Mouse (Mus musculus): Measurements from ENCODE around the gene Dab1.

Dab1 gene

DNA sequence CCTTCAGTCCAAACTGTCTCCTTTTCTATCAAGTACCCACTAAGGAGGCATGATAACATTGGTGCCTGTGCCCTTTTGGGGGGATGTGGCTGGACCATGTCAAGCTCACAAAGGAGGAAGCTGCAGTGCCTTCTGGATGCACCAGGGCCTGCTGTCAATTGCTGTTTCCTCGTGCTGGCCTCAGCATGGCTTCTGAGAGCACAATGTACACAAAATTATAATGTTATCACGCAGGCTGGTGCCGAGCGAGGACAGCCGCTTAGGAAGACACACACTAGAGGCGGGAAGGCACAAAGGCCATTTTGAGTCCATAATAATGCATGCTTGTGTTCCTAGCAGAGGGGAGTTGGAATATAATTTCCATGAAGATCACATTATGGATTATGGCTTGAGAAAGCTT lies 81.2 kb downstream of the Dab1 start:
- DNase-seq (ENCODE audit: low spot score): no peak

DNA sequence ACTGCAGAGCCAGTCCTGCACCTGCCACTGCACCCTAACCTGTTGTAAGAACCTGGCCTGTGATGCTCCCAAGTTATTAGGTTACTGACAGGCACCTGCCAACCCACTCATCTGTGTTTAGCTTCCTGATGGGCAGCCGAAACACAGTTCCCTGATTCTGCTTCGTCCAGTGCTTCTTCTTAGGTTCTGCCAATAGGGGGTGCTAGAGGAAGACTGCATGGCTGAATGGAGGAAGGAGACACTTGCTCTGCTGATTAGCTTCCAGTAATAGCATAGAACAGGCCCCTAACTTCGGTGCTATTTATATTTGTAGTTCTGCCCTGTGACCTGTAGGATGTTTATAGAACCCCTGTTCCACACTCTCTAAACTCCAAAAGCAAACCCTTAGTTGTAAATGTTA lies 83.0 kb downstream of the Dab1 start:
- no peak for DNase-seq (ENCODE audit: low spot score)

GRCm38 (mm10) chr4:103704477-103704876 lies 85.3 kb downstream of the Dab1 start:
- no peak for DNase-seq (ENCODE audit: low spot score)

DNA sequence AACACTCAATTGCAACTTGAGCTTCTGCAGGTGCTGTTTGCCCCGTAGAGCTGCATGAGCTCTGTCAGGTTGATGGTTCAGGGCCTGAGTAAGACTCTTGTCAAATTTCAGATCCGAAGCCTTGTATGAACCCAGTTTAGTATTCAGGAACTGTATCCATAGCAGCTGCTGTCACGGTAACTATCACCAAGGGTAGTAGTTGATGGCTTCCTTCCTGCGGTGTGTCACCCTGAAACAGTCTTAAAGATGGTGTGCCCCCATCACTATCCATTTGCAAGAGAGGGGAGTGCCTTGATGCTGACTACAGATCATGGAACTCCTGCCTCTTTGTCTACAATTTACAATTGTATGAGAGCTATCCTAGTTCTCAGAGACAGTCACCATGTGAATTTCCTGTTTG lies 87.3 kb downstream of the Dab1 start:
- no peak for DNase-seq (ENCODE audit: low spot score)

GRCm38 (mm10) chr4:103707140-103707539 lies 88.0 kb downstream of the Dab1 start:
- no peak for DNase-seq (ENCODE audit: low spot score)

DNA sequence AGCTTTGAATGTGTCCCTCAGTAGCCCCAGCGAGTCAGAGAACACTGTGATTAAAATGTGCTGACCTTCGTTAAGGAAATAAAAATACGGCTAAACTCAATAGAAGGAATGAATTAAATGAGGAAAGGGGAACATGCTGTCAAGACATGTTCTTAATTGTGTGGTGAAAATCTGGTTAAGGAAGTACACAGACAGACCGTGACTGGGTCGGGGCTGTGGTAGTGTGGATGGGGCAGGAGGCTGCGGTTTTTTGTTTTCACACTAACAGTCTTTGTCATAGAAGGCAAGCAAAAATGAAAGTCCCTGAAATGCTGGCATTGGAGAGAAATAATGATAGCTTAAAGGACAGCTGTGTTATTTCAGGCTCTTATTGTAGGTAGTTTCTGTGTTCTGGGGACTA lies 92.2 kb downstream of the Dab1 start:
- no peak for DNase-seq (ENCODE audit: low spot score)

- no peak for DNase-seq (ENCODE audit: low spot score)
These were observed 94.8 kb downstream of the Dab1 start for GRCm38 (mm10) chr4:103713921-103714320.

- DNase-seq (ENCODE audit: low spot score): no peak
These were observed 95.8 kb downstream of the Dab1 start for GRCm38 (mm10) chr4:103714991-103715390.

GRCm38 (mm10) chr4:103715568-103715967 lies 96.4 kb downstream of the Dab1 start:
- DNase-seq (ENCODE audit: low spot score): no peak

- no peak for DNase-seq (ENCODE audit: low spot score)
These were observed 103.6 kb downstream of the Dab1 start for GRCm38 (mm10) chr4:103722738-103723137.

GRCm38 (mm10) chr4:103726486-103726885 lies 107.3 kb downstream of the Dab1 start:
- no peak for DNase-seq (ENCODE audit: low spot score)

DNA sequence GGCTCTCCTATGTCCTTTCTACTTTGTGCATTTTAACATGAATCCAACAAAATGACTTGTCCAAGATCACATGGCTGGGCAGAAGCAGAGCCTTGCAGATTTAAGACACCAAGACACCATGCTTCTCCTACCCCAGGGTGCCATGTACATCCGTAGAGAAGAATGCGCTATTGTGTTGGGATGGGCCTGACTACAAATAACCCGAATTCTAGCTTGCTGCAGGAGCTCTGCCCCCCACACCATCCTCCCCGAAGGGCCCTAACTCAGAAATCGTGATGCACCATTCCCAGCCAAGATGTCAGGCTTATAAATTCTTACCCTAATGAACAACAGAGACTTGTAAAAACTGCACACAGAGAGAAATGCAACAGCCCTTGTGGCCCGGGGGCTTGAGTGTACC lies 118.0 kb downstream of the Dab1 start:
- no peak for DNase-seq (ENCODE audit: low spot score)

GRCm38 (mm10) chr4:103751249-103751855 lies 132.2 kb downstream of the Dab1 start:
- no peak for DNase-seq (ENCODE audit: low spot score)

DNA sequence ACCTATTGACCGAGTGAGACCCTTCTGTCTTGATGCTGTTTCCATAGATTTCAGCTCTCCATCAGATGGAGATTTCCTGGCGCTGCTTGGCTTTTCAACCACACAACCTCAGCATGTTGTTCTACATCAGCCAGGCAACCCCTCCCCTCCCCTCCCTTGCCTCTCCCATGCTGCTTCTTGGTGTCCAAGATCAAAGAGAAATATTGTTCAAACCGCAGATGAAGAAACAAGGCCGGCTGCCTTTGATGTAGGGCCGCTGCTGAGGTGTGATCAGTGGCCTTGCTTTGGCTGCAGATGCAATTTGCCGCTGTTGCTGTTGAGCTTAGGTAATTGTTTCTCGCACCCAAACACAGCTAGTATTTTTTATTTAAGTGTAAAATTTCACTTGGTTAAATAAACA lies 135.4 kb downstream of the Dab1 start:
- DNase-seq (ENCODE audit: low spot score): no peak

DNA sequence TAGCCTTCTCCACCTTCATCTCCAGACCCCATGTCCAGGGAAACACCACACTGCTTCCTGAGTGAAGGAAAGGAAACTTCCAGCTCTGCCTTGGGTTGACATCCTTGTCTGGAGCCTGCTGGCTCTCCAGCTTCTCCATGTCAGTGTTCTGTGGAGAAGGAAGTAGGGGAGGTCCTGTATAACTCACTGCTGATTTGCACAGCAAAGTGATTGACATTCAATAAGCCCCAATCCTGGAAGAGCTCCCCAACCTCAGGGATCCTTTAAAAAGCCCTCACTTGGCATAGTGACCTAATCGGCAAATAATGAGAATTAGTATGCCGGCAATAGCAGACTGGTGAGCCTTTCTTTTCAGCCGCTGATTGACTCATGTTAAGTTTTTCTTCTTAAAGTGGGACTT lies 138.1 kb downstream of the Dab1 start:
- DNase-seq (ENCODE audit: low spot score): no peak

GRCm38 (mm10) chr4:103762416-103762815 lies 143.3 kb downstream of the Dab1 start:
- DNase-seq (ENCODE audit: low spot score): no peak

- DNase-seq (ENCODE audit: low spot score): no peak
These were observed 156.6 kb downstream of the Dab1 start for GRCm38 (mm10) chr4:103775712-103776111.

DNA sequence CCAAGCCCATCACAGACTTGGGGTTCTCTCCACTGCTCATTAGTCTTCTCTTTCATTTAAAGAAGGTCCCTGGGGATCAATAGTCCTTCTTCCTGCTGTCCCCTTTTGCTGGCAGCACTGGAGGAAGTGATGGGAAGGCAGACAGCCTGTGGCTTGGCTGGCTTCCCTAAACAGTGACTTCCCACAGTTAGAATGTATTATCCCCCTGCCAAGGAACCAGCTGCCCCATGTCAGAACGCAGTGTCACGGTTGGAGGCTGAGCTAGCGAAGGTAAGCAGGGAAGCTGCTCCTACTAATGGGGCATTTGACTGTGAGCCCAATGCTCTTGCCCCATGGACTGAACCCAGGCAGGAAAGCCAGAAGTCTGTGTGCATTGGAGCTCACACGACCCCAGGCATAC lies 162.2 kb downstream of the Dab1 start:
- peak; percentile 4 for DNase-seq (ENCODE audit: low spot score)

DNA sequence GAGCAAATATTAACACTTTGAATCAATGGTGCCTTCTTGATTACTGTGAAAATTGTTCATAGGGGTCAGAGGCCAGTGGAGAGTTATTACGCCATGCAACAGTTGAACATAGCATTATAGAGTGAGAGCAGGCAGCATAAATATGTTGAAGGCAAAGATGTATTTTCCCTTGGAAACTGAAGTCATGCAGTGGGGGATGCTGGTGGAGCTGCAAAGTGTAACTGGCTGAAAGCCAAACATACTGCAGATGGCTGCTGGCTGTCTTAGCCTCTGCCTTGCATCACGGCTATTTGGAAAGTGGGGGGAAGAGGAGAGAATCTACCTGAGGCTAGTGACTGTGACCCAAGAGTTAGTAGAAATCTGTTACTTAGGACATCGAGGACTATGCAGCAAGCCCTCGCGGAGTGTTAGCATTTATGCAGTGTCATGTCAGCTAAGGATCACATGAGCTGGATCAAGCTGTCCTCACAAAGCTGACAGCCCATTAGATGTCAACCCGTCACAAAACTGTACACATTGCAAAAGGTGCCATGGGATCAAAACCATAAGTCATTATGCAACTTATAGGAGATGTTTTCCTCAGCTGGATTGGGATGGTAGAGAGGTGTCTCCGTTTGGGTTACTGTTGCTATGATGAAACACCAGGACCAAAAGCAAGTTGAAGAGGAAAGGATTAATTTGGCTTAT lies 164.5 kb downstream of the Dab1 start:
- DNase-seq (ENCODE audit: low spot score): no peak

DNA sequence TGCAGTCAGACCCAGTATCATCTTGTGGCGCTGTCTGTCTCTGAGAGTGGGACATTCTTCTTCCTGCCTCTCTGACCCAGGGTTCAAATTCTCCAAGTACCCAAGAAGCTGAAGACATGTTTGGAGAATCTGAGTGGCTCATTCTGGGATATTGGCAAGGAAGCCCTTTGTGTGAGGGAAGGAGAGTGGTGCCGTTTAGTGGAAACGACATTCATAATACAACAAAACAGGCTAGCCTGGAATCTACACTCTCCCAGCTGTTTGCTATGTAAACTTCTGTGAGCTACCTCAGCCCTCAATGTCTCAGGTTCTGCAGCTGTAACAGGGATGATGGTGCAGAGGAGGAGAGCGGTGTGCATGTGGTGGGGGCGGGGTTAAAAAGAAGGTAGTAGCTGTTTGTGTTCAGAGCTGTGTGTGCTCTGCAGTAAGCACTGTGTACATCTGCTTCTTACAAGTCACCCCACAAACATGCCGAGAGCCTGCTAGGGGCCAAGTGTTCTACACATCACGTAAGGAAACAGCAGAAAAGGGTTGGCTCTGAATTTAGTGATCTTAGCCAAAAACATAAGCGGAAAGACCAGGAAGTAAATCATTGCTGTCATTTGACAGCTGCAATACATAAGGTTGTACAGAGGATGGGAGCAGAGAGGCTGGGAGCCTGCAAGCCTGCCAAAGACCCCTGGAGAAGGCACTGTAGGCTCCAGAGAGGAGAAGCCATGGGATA lies 174.6 kb downstream of the Dab1 start:
- DNase-seq (ENCODE audit: low spot score): no peak

GRCm38 (mm10) chr4:103796416-103796815 lies 177.3 kb downstream of the Dab1 start:
- DNase-seq (ENCODE audit: low spot score): no peak

GRCm38 (mm10) chr4:103802439-103802838 lies 183.3 kb downstream of the Dab1 start:
- DNase-seq (ENCODE audit: low spot score): no peak

DNA sequence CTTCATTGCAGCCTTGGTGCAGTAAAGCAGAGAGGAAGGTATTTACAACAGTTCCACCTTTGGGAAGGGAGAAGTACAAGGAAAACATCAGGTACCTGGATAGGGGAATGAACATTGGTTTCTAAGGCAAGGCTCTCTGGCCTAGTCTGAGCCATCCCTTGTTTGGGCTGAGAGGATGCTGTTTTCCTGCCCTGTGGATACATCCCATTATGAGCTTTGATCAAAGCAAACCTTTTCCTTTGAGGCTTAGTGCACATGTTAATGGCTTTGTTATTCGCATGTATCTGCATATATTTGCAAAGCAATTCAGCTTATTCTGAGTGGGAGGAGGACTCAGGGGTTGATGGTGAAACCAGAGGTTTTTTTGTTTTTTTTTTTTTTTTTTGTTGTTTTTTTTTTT lies 185.3 kb downstream of the Dab1 start:
- no peak for DNase-seq (ENCODE audit: low spot score)
